Mouse (Mus musculus): Measurements from ENCODE around the gene H2-M5.

H2-M5 gene

GRCm38 (mm10) chr17:36948286-36948685, 41.1 kb downstream of the H2-M5 start:
- DNase-seq (ENCODE audit: low spot score) = no peak

GRCm38 (mm10) chr17:36947051-36947819, 42.1 kb downstream of the H2-M5 start:
- DNase-seq (ENCODE audit: low spot score) = no peak

GRCm38 (mm10) chr17:36944121-36944775, 45.1 kb downstream of the H2-M5 start:
- no peak for DNase-seq (ENCODE audit: low spot score)

- DNase-seq (ENCODE audit: low spot score) = no peak
Observed at GRCm38 (mm10) chr17:36943691-36944090, 45.6 kb downstream of the H2-M5 start.

GRCm38 (mm10) chr17:36942791-36943471, 46.4 kb downstream of the H2-M5 start, which contains the start of gene Rnf39:
Rnf39 (plus strand) TSS chr17:36942918.
- no peak for DNase-seq (ENCODE audit: low spot score)

GRCm38 (mm10) chr17:36942391-36942790, 46.9 kb downstream of the H2-M5 start:
- no peak for DNase-seq (ENCODE audit: low spot score)

- no peak for DNase-seq (ENCODE audit: low spot score)
Observed at GRCm38 (mm10) chr17:36938056-36938455, 51.3 kb downstream of the H2-M5 start.

Measured in left cerebral cortex, adult 11 months (tissue).